Mouse (Mus musculus): ENCODE data around the gene C730034F03Rik.

Gene C730034F03Rik

GRCm38 (mm10) chr15:89475293-89475600 lies 45.9 kb downstream of the C730034F03Rik start:
- DNase-seq (ENCODE audit: inconsistent ontology term), result no peak

- DNase-seq (ENCODE audit: inconsistent ontology term), result peak; percentile 93
Measured at GRCm38 (mm10) chr15:89475611-89476474, 46.5 kb downstream of the C730034F03Rik start.

GRCm38 (mm10) chr15:89476475-89476815 lies 47.1 kb downstream of the C730034F03Rik start:
- no peak for DNase-seq (ENCODE audit: inconsistent ontology term)

- DNase-seq (ENCODE audit: inconsistent ontology term), result no peak
Measured at GRCm38 (mm10) chr15:89477091-89477491, 47.7 kb downstream of the C730034F03Rik start, which contains the start of gene Arsa. Arsa (minus strand) TSS chr15:89477425.

GRCm38 (mm10) chr15:89477806-89478205 lies 48.4 kb downstream of the C730034F03Rik start:
- no peak for DNase-seq (ENCODE audit: inconsistent ontology term)

GRCm38 (mm10) chr15:89478622-89479021 lies 49.2 kb downstream of the C730034F03Rik start:
- DNase-seq (ENCODE audit: inconsistent ontology term), result no peak
